Mouse (Mus musculus) liver, adult 2 months (tissue): Measurements from ENCODE around the gene Slc25a35.

Experiments used
- CTCF ChIP-seq: fragments of 200-500 bp; IDR thresholded peaks from 2 replicates; pipeline ENCODE4 v1.5.1; 2011; ENCODE audit warnings: low read depth, low read length, control low read depth
- POLR2A ChIP-seq: fragments of 200-500 bp; IDR thresholded peaks from 2 replicates; pipeline ENCODE4 v1.6.1; 2011; ENCODE audit warnings: low read length, control low read depth; ENCODE audit not compliant: insufficient read depth; ENCODE audit errors: extremely low read depth

DNA sequence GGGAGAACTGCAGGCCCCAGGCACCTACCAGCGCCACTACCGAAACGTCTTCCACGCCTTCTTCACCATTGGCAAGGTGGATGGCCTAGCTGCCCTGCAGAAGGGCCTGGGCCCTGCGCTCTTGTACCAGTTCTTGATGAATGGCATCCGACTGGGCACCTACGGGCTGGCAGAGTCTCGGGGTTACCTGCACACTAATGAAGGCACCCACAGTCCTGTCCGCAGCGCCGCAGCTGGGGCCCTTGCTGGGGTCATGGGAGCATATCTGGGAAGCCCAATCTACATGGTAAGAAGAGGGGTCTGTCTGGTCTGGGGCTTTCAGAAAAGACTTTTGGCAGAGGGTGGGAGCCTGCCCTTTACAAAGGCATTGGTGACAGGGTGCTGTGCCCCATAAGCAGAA is 821 bp downstream of the Slc25a35 start:
- no peak for TF ChIP-seq CTCF
- no peak for TF ChIP-seq POLR2A
